Mouse (Mus musculus) embryonic fibroblast, embryonic 13.5 days (primary cell): ENCODE results near the gene Ccdc102a. TPM values are rescaled to one million over a fixed set of nuclear protein-coding genes. Genes with fewer than 3 reads are reported as not detected.
"Not testable (repeated sequence)": the region's sequence is repeated elsewhere in the genome, so short reads cannot be mapped to it uniquely, and the experiment has no call there.

Experiments
- H3K27ac ChIP-seq: 2 replicates; pipeline ENCODE4 v1.5.1; 2012; ENCODE audit warnings: low read length, control low read depth, inconsistent platforms; ENCODE audit not compliant: insufficient read depth
- H3K4me1 ChIP-seq: 2 replicates; pipeline ENCODE4 v1.6.1; 2011; ENCODE audit warnings: low read length; ENCODE audit not compliant: control insufficient read depth, insufficient read depth
- H3K4me3 ChIP-seq: 2 replicates; pipeline ENCODE4 v1.5.1; 2011; ENCODE audit warnings: mild to moderate bottlenecking, control low read depth, low read length; ENCODE audit not compliant: insufficient read depth
- CTCF ChIP-seq: IDR thresholded peaks from 2 replicates; pipeline ENCODE4 v1.5.1; 2011; ENCODE audit warnings: mild to moderate bottlenecking, control low read depth, low read length, moderate library complexity, borderline replicate concordance; ENCODE audit not compliant: insufficient read depth
- POLR2A ChIP-seq: IDR thresholded peaks from 2 replicates; pipeline ENCODE4 v1.6.1; 2011; ENCODE audit warnings: low read depth, mild to moderate bottlenecking, control low read depth, low read length, moderate library complexity
- polyA plus RNA-seq: library from polyadenylated mRNA; stranded (reverse); fragments of >200 nt; gene quantifications from 2 replicates; pipeline ENCODE4 v1.2.4, GENCODE M21; 2011; ENCODE audit warnings: low read depth; ENCODE audit not compliant: missing spikeins, insufficient read length

Gene Ccdc102a
- polyA plus RNA-seq, 1 experiment = 39.2 TPM

DNA sequence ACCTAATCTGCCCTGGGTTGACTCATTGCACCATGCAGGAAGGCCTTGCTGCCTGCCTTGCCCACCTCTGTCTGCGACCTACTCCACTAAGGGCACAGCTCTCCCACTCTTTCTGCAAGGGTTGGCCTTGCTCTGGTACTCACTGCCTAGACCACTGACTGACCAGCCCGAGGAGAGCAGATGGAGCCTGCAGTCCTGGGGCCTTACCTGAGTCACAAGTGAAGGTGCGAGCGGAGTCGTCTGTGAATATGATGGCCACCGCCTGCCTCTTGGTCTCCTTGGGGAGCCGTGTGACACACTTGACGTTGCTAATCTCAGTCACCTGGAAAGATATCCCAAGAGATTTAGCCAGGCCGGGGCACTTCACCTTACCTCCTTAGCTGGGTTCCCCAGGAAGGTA is 51.0 kb downstream of the Ccdc102a start:
- Histone ChIP-seq H3K4me3 (no peak overlapping the region), H3K27ac (no peak overlapping the region), H3K4me1 (no peaks in the 10 kb centered on the region)
- TF ChIP-seq CTCF (no peak), POLR2A (no peak)

GRCm38 (mm10) chr8:94865292-94865691 is 52.6 kb downstream of the Ccdc102a start:
- Histone ChIP-seq H3K4me3 (no peak overlapping the region), H3K4me1 (no peaks in the 10 kb centered on the region), H3K27ac (no peak overlapping the region)
- TF ChIP-seq POLR2A = no peak
- no peak for TF ChIP-seq CTCF

GRCm38 (mm10) chr8:94863897-94864673 is 53.8 kb downstream of the Ccdc102a start:
- TF ChIP-seq POLR2A (no peak), CTCF (no peak)
- Histone ChIP-seq H3K27ac (no peak overlapping the region), H3K4me1 (no peaks in the 10 kb centered on the region), H3K4me3 (no peak overlapping the region)

DNA sequence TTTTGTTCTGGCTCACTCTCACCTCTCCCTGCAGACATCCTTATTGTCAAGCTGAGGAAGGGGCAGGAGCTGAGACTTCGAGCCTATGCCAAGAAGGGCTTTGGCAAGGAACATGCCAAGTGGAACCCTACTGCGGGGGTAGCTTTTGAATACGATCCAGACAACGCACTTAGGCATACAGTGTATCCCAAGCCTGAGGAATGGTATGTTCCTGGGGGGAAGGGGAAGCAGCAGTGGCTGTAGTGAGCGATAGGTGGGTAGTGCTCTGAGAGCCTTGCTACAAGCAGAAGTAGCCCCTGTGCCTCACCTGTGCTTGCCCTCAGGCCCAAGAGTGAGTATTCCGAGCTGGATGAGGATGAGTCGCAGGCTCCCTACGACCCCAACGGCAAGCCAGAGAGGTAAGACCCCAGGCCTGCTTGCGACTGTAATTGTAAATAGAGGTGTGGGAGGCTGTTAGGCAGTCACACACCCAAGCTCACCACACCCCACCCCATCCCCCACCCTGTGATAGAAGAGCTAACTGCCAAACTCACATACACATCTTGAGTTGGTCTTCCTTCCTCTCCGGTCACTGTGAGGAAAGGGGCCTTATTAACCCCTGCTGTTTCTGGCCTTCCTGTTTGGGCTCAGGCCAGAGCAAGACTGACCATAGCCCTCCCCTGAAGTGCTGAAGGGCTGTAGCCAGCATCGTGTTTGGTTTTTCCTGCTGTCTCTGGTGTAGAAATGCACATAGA is 55.2 kb downstream of the Ccdc102a start:
- Histone ChIP-seq H3K4me1 (0 out of 2 replicates have a peak, but pooled peaks cover 3% of the 10 kb centered on the region), H3K27ac (no peak overlapping the region), H3K4me3 (no peak overlapping the region)
- TF ChIP-seq CTCF (no peak), POLR2A (no peak)

DNA sequence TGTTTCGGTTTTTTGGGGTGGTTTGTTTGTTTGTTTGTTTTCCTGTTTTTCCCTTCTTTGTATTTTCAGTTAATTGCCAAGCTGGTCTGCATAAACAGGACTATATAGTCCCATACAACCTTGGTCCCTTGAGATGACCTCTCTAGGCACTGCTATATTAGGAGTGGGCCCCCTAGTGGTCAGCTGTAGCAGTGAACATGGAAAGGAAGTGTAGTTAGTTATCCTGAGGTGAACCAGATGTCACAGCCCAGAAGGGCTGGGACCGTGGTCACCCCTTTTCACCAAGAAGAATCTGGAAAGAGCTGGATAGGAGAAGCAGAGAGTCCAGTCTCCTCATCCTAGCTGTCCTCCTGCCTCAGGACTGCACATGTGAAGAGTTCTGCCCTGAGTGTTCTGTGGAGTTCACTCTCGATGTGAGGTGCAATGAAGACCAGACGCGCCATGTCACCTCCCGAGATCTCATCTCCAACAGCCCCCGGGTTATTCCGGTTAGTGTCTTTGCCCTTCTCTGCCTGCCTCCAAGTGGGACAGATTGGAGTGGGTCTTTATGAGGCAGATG is 56.5 kb downstream of the Ccdc102a start:
- no peak overlapping the region for H3K27ac ChIP-seq
- TF ChIP-seq CTCF (no peak), POLR2A (no peak)
- no peak overlapping the region for H3K4me3 ChIP-seq
- H3K4me1 ChIP-seq = 0 out of 2 replicates have a peak, but pooled peaks cover 3% of the 10 kb centered on the region

- no peak within 1 kb of the TSS for H3K27ac ChIP-seq
- peak; percentile 77 for TF ChIP-seq POLR2A
- TF ChIP-seq CTCF = peak; percentile 60
- 0 out of 2 replicates have a peak, but pooled peaks cover 3% of the 10 kb centered on the region for H3K4me1 ChIP-seq
- H3K4me3 ChIP-seq = peak within 1 kb of the TSS; percentile 90
Observed at GRCm38 (mm10) chr8:94857346-94858173, 60.3 kb downstream of the Ccdc102a start, which contains the start of gene Polr2c. Gene Polr2c (plus strand): TSS chr8:94857450.

- TF ChIP-seq CTCF = no peak
- TF ChIP-seq POLR2A = no peak
- Histone ChIP-seq H3K4me1 (0 out of 2 replicates have a peak, but pooled peaks cover 3% of the 10 kb centered on the region), H3K27ac (no peak overlapping the region), H3K4me3 (no peak overlapping the region)
Observed at GRCm38 (mm10) chr8:94857011-94857345, 60.9 kb downstream of the Ccdc102a start.

GRCm38 (mm10) chr8:94854761-94855160 is 63.1 kb downstream of the Ccdc102a start:
- not testable (repeated sequence) for H3K27ac ChIP-seq, H3K4me3 ChIP-seq, H3K4me1 ChIP-seq

Other genes starting within 250 kb of the Ccdc102a start
- gene Pllp, start 221.8 kb downstream of the Ccdc102a start, polyA plus RNA-seq = 0.60 TPM in 1 of 2 replicates, not detected in the other
- not detected in 2 replicates for gene Ccl22, start 172.5 kb downstream of the Ccdc102a start, polyA plus RNA-seq
- 30.9 and 34.7 TPM in 2 replicates for gene Cx3cl1, start 146.1 kb downstream of the Ccdc102a start, polyA plus RNA-seq
- not detected in 2 replicates for gene Ccl17, start 107.6 kb downstream of the Ccdc102a start, polyA plus RNA-seq
- gene Coq9, start 79.8 kb downstream of the Ccdc102a start, polyA plus RNA-seq = 46.5 and 48.9 TPM in 2 replicates
- 27.6 and 35.3 TPM in 2 replicates for gene Ciapin1, start 79.7 kb downstream of the Ccdc102a start, polyA plus RNA-seq
- gene Polr2c, start 60.6 kb downstream of the Ccdc102a start, polyA plus RNA-seq = 84.6 and 92.0 TPM in 2 replicates
- 8.7 and 9.3 TPM in 2 replicates for gene Dok4, start 41.8 kb downstream of the Ccdc102a start, polyA plus RNA-seq
- 0.49 and 0.63 TPM in 2 replicates for gene Adgrg5, start 5.6 kb upstream of the Ccdc102a start, polyA plus RNA-seq
- 3.1 and 3.4 TPM in 2 replicates for gene Adgrg1, start 56.7 kb upstream of the Ccdc102a start, polyA plus RNA-seq
- not detected in 2 replicates for gene Adgrg3, start 99.6 kb upstream of the Ccdc102a start, polyA plus RNA-seq
- not detected in 2 replicates for gene Drc7, start 137.0 kb upstream of the Ccdc102a start, polyA plus RNA-seq
- gene Katnb1, start 163.1 kb upstream of the Ccdc102a start, polyA plus RNA-seq = 6.8 and 9.0 TPM in 2 replicates